Mouse (Mus musculus): Measurements from ENCODE around the gene Prrx1. TPM values are rescaled to one million over a fixed set of nuclear protein-coding genes. Genes with fewer than 3 reads are reported as not detected.

The Prrx1 gene
- polyA plus RNA-seq, 1 experiment from 2014 or later: 0.13 TPM

GRCm38 (mm10) chr1:163280097-163280841, 33.2 kb downstream of the Prrx1 start:
- WGBS (ENCODE audit: insufficient replicate concordance): 67% methylated on average over 7 of the region's 7 CpGs
- H3K9me3 ChIP-seq (ENCODE audit: low read length): no peaks in the 10 kb centered on the region
- no peaks in the 10 kb centered on the region for H3K27me3 ChIP-seq (ENCODE audit: insufficient read depth, low read length)
- ATAC-seq (no peak), DNase-seq (no peak)
- no peaks in the 10 kb centered on the region for H3K36me3 ChIP-seq (replicated peaks; ENCODE audit: insufficient read depth, low read length)
- TF ChIP-seq CTCF (IDR thresholded peaks at IDR 0.05; ENCODE audit: low read depth) (no peak), EP300 (IDR thresholded peaks at IDR 0.05; ENCODE audit: low read depth) (no peak)
- no peak overlapping the region for H3K9ac ChIP-seq (replicated peaks)
- H3K27ac ChIP-seq (ENCODE audit: low read depth): no peak overlapping the region
- H3K4me3 ChIP-seq (ENCODE audit: low read depth, low read length): no peak overlapping the region
- H3K4me1 ChIP-seq (ENCODE audit: insufficient read depth): no peaks in the 10 kb centered on the region
- no peak overlapping the region for H3K4me2 ChIP-seq (ENCODE audit: low read depth, low read length)

GRCm38 (mm10) chr1:163277069-163277468, 36.4 kb downstream of the Prrx1 start:
- no peak for DNase-seq
- no peaks in the 10 kb centered on the region for H3K4me1 ChIP-seq (ENCODE audit: insufficient read depth)
- H3K27ac ChIP-seq (ENCODE audit: low read depth): no peak overlapping the region
- 68% methylated on average over 7 of the region's 7 CpGs for WGBS (ENCODE audit: insufficient replicate concordance)
- H3K36me3 ChIP-seq (replicated peaks; ENCODE audit: insufficient read depth, low read length): no peaks in the 10 kb centered on the region
- no peak overlapping the region for H3K9ac ChIP-seq (replicated peaks)
- H3K27me3 ChIP-seq (ENCODE audit: insufficient read depth, low read length): no peaks in the 10 kb centered on the region
- no peak overlapping the region for H3K4me2 ChIP-seq (ENCODE audit: low read depth, low read length)
- H3K4me3 ChIP-seq (ENCODE audit: low read depth, low read length): no peak overlapping the region
- ATAC-seq: no peak
- TF ChIP-seq EP300 (IDR thresholded peaks at IDR 0.05; ENCODE audit: low read depth): no peak
- no peak for TF ChIP-seq CTCF (IDR thresholded peaks at IDR 0.05; ENCODE audit: low read depth)
- H3K9me3 ChIP-seq (ENCODE audit: low read length): no peaks in the 10 kb centered on the region

- H3K4me3 ChIP-seq (ENCODE audit: low read depth, low read length): no peak overlapping the region
- DNase-seq (no peak), ATAC-seq (no peak)
- no peak overlapping the region for H3K4me2 ChIP-seq (ENCODE audit: low read depth, low read length)
- TF ChIP-seq EP300 (IDR thresholded peaks at IDR 0.05; ENCODE audit: low read depth) (no peak), CTCF (IDR thresholded peaks at IDR 0.05; ENCODE audit: low read depth) (no peak)
- H3K36me3 ChIP-seq (replicated peaks; ENCODE audit: insufficient read depth, low read length): no peaks in the 10 kb centered on the region
- H3K27me3 ChIP-seq (ENCODE audit: insufficient read depth, low read length): no peaks in the 10 kb centered on the region
- 73% methylated on average over 3 of the region's 3 CpGs for WGBS (ENCODE audit: insufficient replicate concordance)
- H3K9me3 ChIP-seq (ENCODE audit: low read length): no peaks in the 10 kb centered on the region
- no peaks in the 10 kb centered on the region for H3K4me1 ChIP-seq (ENCODE audit: insufficient read depth)
- no peak overlapping the region for H3K27ac ChIP-seq (ENCODE audit: low read depth)
- no peak overlapping the region for H3K9ac ChIP-seq (replicated peaks)
Measured at GRCm38 (mm10) chr1:163274919-163275318, 38.6 kb downstream of the Prrx1 start.

GRCm38 (mm10) chr1:163273132-163273531, 40.4 kb downstream of the Prrx1 start:
- H3K27ac ChIP-seq (ENCODE audit: low read depth): no peak overlapping the region
- DNase-seq: no peak
- H3K4me1 ChIP-seq (ENCODE audit: insufficient read depth): no peaks in the 10 kb centered on the region
- H3K4me3 ChIP-seq (ENCODE audit: low read depth, low read length): no peak overlapping the region
- H3K36me3 ChIP-seq (replicated peaks; ENCODE audit: insufficient read depth, low read length): no peaks in the 10 kb centered on the region
- no peak for TF ChIP-seq EP300 (IDR thresholded peaks at IDR 0.05; ENCODE audit: low read depth)
- no peak for TF ChIP-seq CTCF (IDR thresholded peaks at IDR 0.05; ENCODE audit: low read depth)
- ATAC-seq: no peak
- no peak overlapping the region for H3K4me2 ChIP-seq (ENCODE audit: low read depth, low read length)
- WGBS (ENCODE audit: insufficient replicate concordance): 66% methylated on average over 3 of the region's 3 CpGs
- no peak overlapping the region for H3K9ac ChIP-seq (replicated peaks)
- no peaks in the 10 kb centered on the region for H3K9me3 ChIP-seq (ENCODE audit: low read length)
- H3K27me3 ChIP-seq (ENCODE audit: insufficient read depth, low read length): no peaks in the 10 kb centered on the region

- ATAC-seq (no peak), DNase-seq (no peak)
- Histone ChIP-seq H3K4me2 (ENCODE audit: low read depth, low read length) (no peak overlapping the region), H3K27me3 (ENCODE audit: insufficient read depth, low read length) (no peaks in the 10 kb centered on the region), H3K9ac (replicated peaks) (no peak overlapping the region), H3K9me3 (ENCODE audit: low read length) (no peaks in the 10 kb centered on the region), H3K36me3 (replicated peaks; ENCODE audit: insufficient read depth, low read length) (no peaks in the 10 kb centered on the region), H3K4me3 (ENCODE audit: low read depth, low read length) (no peak overlapping the region), H3K27ac (ENCODE audit: low read depth) (no peak overlapping the region), H3K4me1 (ENCODE audit: insufficient read depth) (no peaks in the 10 kb centered on the region)
- TF ChIP-seq CTCF (IDR thresholded peaks at IDR 0.05; ENCODE audit: low read depth): no peak
- TF ChIP-seq EP300 (IDR thresholded peaks at IDR 0.05; ENCODE audit: low read depth): no peak
- 86% methylated on average over 8 of the region's 8 CpGs for WGBS (ENCODE audit: insufficient replicate concordance)
Measured at GRCm38 (mm10) chr1:163266853-163267538, 46.5 kb downstream of the Prrx1 start.

- DNase-seq (no peak), ATAC-seq (no peak)
- TF ChIP-seq EP300 (IDR thresholded peaks at IDR 0.05; ENCODE audit: low read depth) (no peak), CTCF (IDR thresholded peaks at IDR 0.05; ENCODE audit: low read depth) (no peak)
- Histone ChIP-seq H3K27ac (ENCODE audit: low read depth) (no peak overlapping the region), H3K4me3 (ENCODE audit: low read depth, low read length) (no peak overlapping the region), H3K27me3 (ENCODE audit: insufficient read depth, low read length) (no peaks in the 10 kb centered on the region), H3K4me2 (ENCODE audit: low read depth, low read length) (no peak overlapping the region), H3K9ac (replicated peaks) (no peak overlapping the region), H3K36me3 (replicated peaks; ENCODE audit: insufficient read depth, low read length) (no peaks in the 10 kb centered on the region), H3K9me3 (ENCODE audit: low read length) (no peaks in the 10 kb centered on the region), H3K4me1 (ENCODE audit: insufficient read depth) (no peaks in the 10 kb centered on the region)
- WGBS (ENCODE audit: insufficient replicate concordance): 70% methylated on average over 2 of the region's 2 CpGs
Measured at GRCm38 (mm10) chr1:163257298-163257697, 56.2 kb downstream of the Prrx1 start.
